Mouse (Mus musculus) forebrain, embryonic 14.5 days (tissue): ENCODE results near the gene Shoc2. TPM values are rescaled to one million over a fixed set of nuclear protein-coding genes. Genes with fewer than 3 reads are reported as not detected.

Experiments
- ATAC-seq: fragments of 200-750 bp; cut with Nextera tagmentation; 2 replicates; pipeline ENCODE4 v1.8.0; 2017; ENCODE audit warnings: mild to moderate bottlenecking, moderate library complexity
- DNase-seq: peaks from one replicate; pipeline ENCODE4 v3.0.0-alpha.2; 2015; ENCODE audit warnings: low spot score
- H3K27ac ChIP-seq: fragments of 300-500 bp; sonication (generic); 2 replicates; pipeline ENCODE4 v1.5.1; 2014; ENCODE audit warnings: low read depth, mild to moderate bottlenecking, control low read depth, low read length, moderate library complexity
- H3K27me3 ChIP-seq: fragments of 300-500 bp; sonication (generic); replicated peaks from 2 replicates; pipeline ENCODE4 v1.6.1; 2014; ENCODE audit warnings: low read length, control low read depth, mixed read lengths; ENCODE audit not compliant: control insufficient read depth, insufficient read depth
- H3K36me3 ChIP-seq: fragments of 300-500 bp; sonication (generic); 2 replicates; pipeline ENCODE4 v1.6.1; 2014; ENCODE audit warnings: low read length, control low read depth; ENCODE audit not compliant: control insufficient read depth, insufficient read depth
- H3K4me1 ChIP-seq: fragments of 300-500 bp; sonication (generic); 2 replicates; pipeline ENCODE4 v1.6.1; 2014; ENCODE audit warnings: antibody characterized with exemption, low read length, control low read depth; ENCODE audit not compliant: control insufficient read depth, insufficient read depth
- H3K4me2 ChIP-seq: fragments of 300-500 bp; sonication (generic); 2 replicates; pipeline ENCODE4 v1.6.1; 2014; ENCODE audit warnings: mild to moderate bottlenecking, control low read depth, low read length
- H3K4me3 ChIP-seq: fragments of 300-500 bp; sonication (generic); 2 replicates; pipeline ENCODE4 v1.5.1; 2014; ENCODE audit warnings: low read depth, low read length, control low read depth
- H3K9ac ChIP-seq: fragments of 300-500 bp; sonication (generic); 2 replicates; pipeline ENCODE4 v1.6.1; 2014; ENCODE audit warnings: mild to moderate bottlenecking, low read length, control low read depth, moderate library complexity
- H3K9me3 ChIP-seq: fragments of 300-500 bp; sonication (generic); replicated peaks from 2 replicates; pipeline ENCODE4 v1.6.1; 2016; ENCODE audit warnings: low read length, control low read depth, mixed read lengths; ENCODE audit not compliant: control insufficient read depth
- WGBS: fragments of 180-500 bp; shearing (Covaris S2); extraction: QIAGEN DNeasy Blood & Tissue Kit; methylation state at CpG from one replicate; pipeline ENCODE4 v1.1.7; 2014; 5-methylcytosine and 5-hydroxymethylcytosine counted together
- polyA plus RNA-seq: library from polyadenylated mRNA; unstranded; fragments of >200 nt; fragmentation: Nextera tagmentation; extraction: Ambion mirVana; gene quantifications from 2 replicates; pipeline ENCODE4 v1.2.1, GENCODE M21; 2014

The Shoc2 gene
- polyA plus RNA-seq, 1 experiment from 2014 or later = 49.6 TPM

GRCm38 (mm10) chr19:54046684-54047070 is 102.6 kb downstream of the Shoc2 start:
- H3K4me2 ChIP-seq = peak overlapping the region; percentile 100
- H3K9me3 ChIP-seq = no peaks in the 10 kb centered on the region
- peaks cover 8% of the 10 kb centered on the region for H3K4me1 ChIP-seq
- peaks cover 49% of the 10 kb centered on the region for H3K27me3 ChIP-seq
- DNase-seq (peak; percentile 32), ATAC-seq (no peak)
- H3K36me3 ChIP-seq = no peaks in the 10 kb centered on the region
- WGBS = 1% methylated on average over 46 of the region's 46 CpGs
- peak overlapping the region; percentile 56 for H3K9ac ChIP-seq
- H3K27ac ChIP-seq = no peak overlapping the region
- peak overlapping the region; percentile 46 for H3K4me3 ChIP-seq

GRCm38 (mm10) chr19:54047386-54048050 is 103.4 kb downstream of the Shoc2 start:
- DNase-seq (peak; percentile 35), ATAC-seq (no peak)
- H3K9ac ChIP-seq = peak overlapping the region; percentile 56
- peak overlapping the region; percentile 46 for H3K4me3 ChIP-seq
- H3K4me2 ChIP-seq = peak overlapping the region; percentile 100
- peaks cover 49% of the 10 kb centered on the region for H3K27me3 ChIP-seq
- H3K9me3 ChIP-seq = no peaks in the 10 kb centered on the region
- no peaks in the 10 kb centered on the region for H3K36me3 ChIP-seq
- WGBS = 2% methylated on average over 27 of the region's 27 CpGs
- H3K27ac ChIP-seq = no peak overlapping the region
- H3K4me1 ChIP-seq = peaks cover 8% of the 10 kb centered on the region

- DNase-seq (no peak), ATAC-seq (no peak)
- Histone ChIP-seq H3K27ac (no peak overlapping the region), H3K36me3 (no peaks in the 10 kb centered on the region), H3K4me3 (no peak overlapping the region), H3K4me2 (0 out of 2 replicates have a peak overlapping the region, but pooled peaks have one; percentile 14), H3K27me3 (peaks cover 49% of the 10 kb centered on the region), H3K9me3 (no peaks in the 10 kb centered on the region), H3K9ac (no peak overlapping the region), H3K4me1 (peaks cover 8% of the 10 kb centered on the region)
- WGBS = 15% methylated on average over 13 of the region's 13 CpGs
Measured at GRCm38 (mm10) chr19:54048161-54048885, 104.2 kb downstream of the Shoc2 start.

GRCm38 (mm10) chr19:54051651-54052050 is 107.5 kb downstream of the Shoc2 start:
- no peak for ATAC-seq
- Histone ChIP-seq H3K9me3 (no peaks in the 10 kb centered on the region), H3K4me1 (no peaks in the 10 kb centered on the region; the same call in 1 of the 2 replicates), H3K4me2 (no peak overlapping the region), H3K27ac (no peak overlapping the region), H3K4me3 (no peak overlapping the region), H3K36me3 (no peaks in the 10 kb centered on the region), H3K27me3 (peaks cover 34% of the 10 kb centered on the region), H3K9ac (no peak overlapping the region)
- DNase-seq = no peak
- 73% methylated on average over 4 of the region's 4 CpGs for WGBS

- 40% methylated on average over 5 of the region's 5 CpGs for WGBS
- Histone ChIP-seq H3K27me3 (no peaks in the 10 kb centered on the region), H3K4me2 (no peak overlapping the region), H3K9me3 (no peaks in the 10 kb centered on the region), H3K27ac (no peak overlapping the region), H3K36me3 (no peaks in the 10 kb centered on the region), H3K9ac (no peak overlapping the region), H3K4me3 (no peak overlapping the region), H3K4me1 (no peaks in the 10 kb centered on the region)
- ATAC-seq (no peak), DNase-seq (no peak)
Measured at GRCm38 (mm10) chr19:54055845-54056244, 111.7 kb downstream of the Shoc2 start.

- Histone ChIP-seq H3K36me3 (no peaks in the 10 kb centered on the region), H3K4me1 (no peaks in the 10 kb centered on the region), H3K4me2 (no peak overlapping the region), H3K27me3 (no peaks in the 10 kb centered on the region), H3K27ac (no peak overlapping the region), H3K4me3 (no peak overlapping the region), H3K9me3 (no peaks in the 10 kb centered on the region), H3K9ac (no peak overlapping the region)
- WGBS = 90% methylated on average over 7 of the region's 7 CpGs
- DNase-seq (no peak), ATAC-seq (no peak)
Measured at GRCm38 (mm10) chr19:54068447-54068846, 124.3 kb downstream of the Shoc2 start.

DNA sequence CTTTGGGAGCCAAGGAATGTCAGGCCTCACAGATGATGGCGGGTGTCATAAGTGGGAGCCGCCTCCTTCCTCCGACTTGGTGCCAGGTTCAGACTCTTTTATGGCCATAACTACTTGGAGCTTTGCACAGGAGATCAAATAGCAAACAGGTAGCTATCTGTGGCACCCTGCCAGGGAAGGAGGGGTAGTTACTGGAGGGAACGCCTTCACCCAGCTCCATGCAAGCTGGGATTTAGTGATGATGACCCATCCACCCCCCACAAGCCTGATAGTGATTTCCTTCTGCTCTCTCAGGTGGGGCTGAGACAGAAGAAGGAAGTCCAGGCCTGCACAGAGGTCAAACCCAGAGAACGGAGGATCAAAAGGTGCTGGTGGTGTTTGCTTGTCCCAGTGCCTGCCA is 126.4 kb downstream of the Shoc2 start:
- Histone ChIP-seq H3K9me3 (no peaks in the 10 kb centered on the region), H3K9ac (no peak overlapping the region), H3K4me2 (no peak overlapping the region), H3K36me3 (no peaks in the 10 kb centered on the region), H3K27ac (no peak overlapping the region), H3K27me3 (no peaks in the 10 kb centered on the region), H3K4me1 (no peaks in the 10 kb centered on the region), H3K4me3 (no peak overlapping the region)
- ATAC-seq (no peak), DNase-seq (no peak)
- 88% methylated on average over 5 of the region's 5 CpGs for WGBS

- DNase-seq (no peak), ATAC-seq (no peak)
- Histone ChIP-seq H3K4me1 (no peaks in the 10 kb centered on the region), H3K4me3 (no peak overlapping the region), H3K36me3 (no peaks in the 10 kb centered on the region), H3K27ac (no peak overlapping the region), H3K27me3 (no peaks in the 10 kb centered on the region), H3K9ac (no peak overlapping the region), H3K9me3 (no peaks in the 10 kb centered on the region), H3K4me2 (no peak overlapping the region)
- 84% methylated on average over 5 of the region's 5 CpGs for WGBS
Measured at GRCm38 (mm10) chr19:54072233-54072800, 128.2 kb downstream of the Shoc2 start.
